Mouse (Mus musculus): ENCODE measurements around the gene Rasl10b.
A peak's percentile ranks its signal among the peaks of the same experiment; 100 is the strongest.

The Rasl10b gene

GRCm38 (mm10) chr11:83432533-83432932 is 23.6 kb downstream of the Rasl10b start:
- DNase-seq (ENCODE audit: low spot score), result no peak

- no peak for DNase-seq (ENCODE audit: low spot score)
Measured at GRCm38 (mm10) chr11:83437377-83437776, 28.4 kb downstream of the Rasl10b start, which contains the start of gene 1700020L24Rik. Gene 1700020L24Rik, plus strand, starts transcription at chr11:83437677.

- DNase-seq (ENCODE audit: low spot score), result no peak
Measured at GRCm38 (mm10) chr11:83439426-83440060, 30.6 kb downstream of the Rasl10b start.

GRCm38 (mm10) chr11:83440081-83441064 is 31.4 kb downstream of the Rasl10b start:
- peak; percentile 88 for DNase-seq (ENCODE audit: low spot score)

- DNase-seq (ENCODE audit: low spot score), result no peak
Measured at GRCm38 (mm10) chr11:83441235-83441634, 32.3 kb downstream of the Rasl10b start.

- peak; percentile 80 for DNase-seq (ENCODE audit: low spot score)
Measured at GRCm38 (mm10) chr11:83442596-83443267, 33.8 kb downstream of the Rasl10b start.

- DNase-seq (ENCODE audit: low spot score), result no peak
Measured at GRCm38 (mm10) chr11:83443824-83444223, 34.9 kb downstream of the Rasl10b start.

- no peak for DNase-seq (ENCODE audit: low spot score)
Measured at GRCm38 (mm10) chr11:83445001-83445400, 36.1 kb downstream of the Rasl10b start.

- no peak for DNase-seq (ENCODE audit: low spot score)
Measured at GRCm38 (mm10) chr11:83447612-83448011, 38.7 kb downstream of the Rasl10b start.

GRCm38 (mm10) chr11:83448021-83448926 is 39.3 kb downstream of the Rasl10b start:
- DNase-seq (ENCODE audit: low spot score), result peak; percentile 30

- DNase-seq (ENCODE audit: low spot score), result peak; percentile 64
Measured at GRCm38 (mm10) chr11:83448927-83449236, 39.9 kb downstream of the Rasl10b start.

- DNase-seq (ENCODE audit: low spot score), result no peak
Measured at GRCm38 (mm10) chr11:83449298-83449697, 40.4 kb downstream of the Rasl10b start.

GRCm38 (mm10) chr11:83450550-83450949 is 41.6 kb downstream of the Rasl10b start:
- DNase-seq (ENCODE audit: low spot score), result no peak

GRCm38 (mm10) chr11:83451281-83451680 is 42.3 kb downstream of the Rasl10b start:
- no peak for DNase-seq (ENCODE audit: low spot score)

GRCm38 (mm10) chr11:83454548-83454947 is 45.6 kb downstream of the Rasl10b start:
- DNase-seq (ENCODE audit: low spot score), result peak; percentile 71

GRCm38 (mm10) chr11:83455608-83456007 is 46.7 kb downstream of the Rasl10b start:
- no peak for DNase-seq (ENCODE audit: low spot score)

- no peak for DNase-seq (ENCODE audit: low spot score)
Measured at GRCm38 (mm10) chr11:83457257-83457656, 48.3 kb downstream of the Rasl10b start.

GRCm38 (mm10) chr11:83457912-83458601 is 49.1 kb downstream of the Rasl10b start:
- no peak for DNase-seq (ENCODE audit: low spot score)

GRCm38 (mm10) chr11:83461462-83462027 is 52.6 kb downstream of the Rasl10b start:
- no peak for DNase-seq (ENCODE audit: low spot score)

GRCm38 (mm10) chr11:83462711-83463244 is 53.8 kb downstream of the Rasl10b start, which contains the start of gene Mmp28:
Gene Mmp28, minus strand, starts transcription at chr11:83463071.
- peak; percentile 72 for DNase-seq (ENCODE audit: low spot score)
